Mouse (Mus musculus) lung, embryonic 15.5 days (tissue): ENCODE measurements around the gene Sit1. TPM values are rescaled to one million over a fixed set of nuclear protein-coding genes. Genes with fewer than 3 reads are reported as not detected.

Experiments
- ATAC-seq: fragments of 200-750 bp; cut with Nextera tagmentation; 2 replicates; pipeline ENCODE4 v1.8.0; 2017; ENCODE audit warnings: moderate number of reproducible peaks, borderline replicate concordance; ENCODE audit not compliant: low FRiP score, low TSS enrichment; ENCODE audit errors: extremely low read depth
- H3K27ac ChIP-seq: fragments of 300-500 bp; sonication (generic); 2 replicates; pipeline ENCODE4 v1.5.1; 2015; ENCODE audit warnings: moderate library complexity, mild to moderate bottlenecking, inconsistent platforms
- H3K27me3 ChIP-seq: fragments of 300-500 bp; sonication (generic); 2 replicates; pipeline ENCODE4 v1.6.1; 2015; ENCODE audit warnings: inconsistent platforms
- H3K36me3 ChIP-seq: fragments of 300-500 bp; sonication (generic); 2 replicates; pipeline ENCODE4 v1.6.1; 2015; ENCODE audit warnings: inconsistent platforms
- H3K4me1 ChIP-seq: fragments of 300-500 bp; sonication (generic); 2 replicates; pipeline ENCODE4 v1.6.1; 2015; ENCODE audit warnings: inconsistent platforms
- H3K4me2 ChIP-seq: fragments of 300-500 bp; sonication (generic); 2 replicates; pipeline ENCODE4 v1.6.1; 2015; ENCODE audit warnings: inconsistent platforms, mild to moderate bottlenecking, moderate library complexity
- H3K4me3 ChIP-seq: fragments of 300-500 bp; sonication (generic); 2 replicates; pipeline ENCODE4 v1.5.1; 2015; ENCODE audit warnings: mild to moderate bottlenecking, inconsistent platforms
- H3K9ac ChIP-seq: fragments of 300-500 bp; sonication (generic); 2 replicates; pipeline ENCODE4 v1.6.1; 2015; ENCODE audit warnings: inconsistent platforms
- H3K9me3 ChIP-seq: fragments of 300-500 bp; sonication (generic); 2 replicates; pipeline ENCODE4 v1.6.1; 2016; ENCODE audit warnings: inconsistent platforms
- WGBS: fragments of 180-500 bp; shearing (Covaris S2); methylation state at CpG from one replicate; pipeline ENCODE4 v1.1.7; 2015; 5-methylcytosine and 5-hydroxymethylcytosine counted together
- polyA plus RNA-seq: library from polyadenylated mRNA; unstranded; fragments of >200 nt; fragmentation: Nextera tagmentation; extraction: Ambion mirVana; gene quantifications from 2 replicates; pipeline ENCODE4 v1.2.1, GENCODE M21; 2015

The Sit1 gene
- polyA plus RNA-seq, 1 experiment from 2014 or later: 1.2 TPM

DNA sequence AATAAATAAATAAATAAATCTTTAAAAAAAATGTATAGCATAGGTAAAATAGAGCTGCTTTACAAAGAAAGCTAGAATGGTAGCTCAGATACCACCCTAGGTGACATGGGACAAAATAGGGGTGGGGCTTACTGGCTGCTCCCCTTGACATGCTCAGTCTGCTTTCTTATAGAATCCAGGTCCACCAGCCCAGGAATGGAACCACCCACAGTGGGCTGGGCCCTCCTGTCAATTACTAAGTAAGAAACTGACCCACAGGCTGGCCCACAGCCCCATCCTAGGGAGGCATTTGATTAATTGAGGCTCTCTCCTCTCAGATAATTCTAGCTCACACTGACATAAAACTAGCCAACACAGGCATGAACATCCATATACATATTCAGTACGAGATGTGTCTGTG is 50.7 kb downstream of the Sit1 start:
- ATAC-seq: no peak
- 75% methylated on average over 1 of the region's 1 CpGs for WGBS
- no peaks in the 10 kb centered on the region for H3K36me3 ChIP-seq
- no peak overlapping the region for H3K27ac ChIP-seq
- H3K4me3 ChIP-seq: no peak overlapping the region
- H3K4me2 ChIP-seq: no peak overlapping the region
- H3K9ac ChIP-seq: no peak overlapping the region
- H3K27me3 ChIP-seq: 0 out of 2 replicates have a peak, but pooled peaks cover 7% of the 10 kb centered on the region
- peaks cover 13% of the 10 kb centered on the region for H3K4me1 ChIP-seq
- H3K9me3 ChIP-seq: no peaks in the 10 kb centered on the region

Other genes starting within 250 kb of the Sit1 start
- 0.24 and 0.29 TPM in 2 replicates for gene Atp8b5, start 216.6 kb downstream of the Sit1 start, polyA plus RNA-seq
- 13.0 and 14.0 TPM in 2 replicates for gene Rusc2, start 101.8 kb downstream of the Sit1 start, polyA plus RNA-seq
- 0.14 and 0.25 TPM in 2 replicates for gene Fam166b, start 54.6 kb downstream of the Sit1 start, polyA plus RNA-seq
- 8.3 and 8.5 TPM in 2 replicates for gene Tesk1, start 41.8 kb downstream of the Sit1 start, polyA plus RNA-seq
- 1.8 and 3.1 TPM in 2 replicates for gene Cd72, start 29.1 kb downstream of the Sit1 start, polyA plus RNA-seq
- 67.4 and 70.1 TPM in 2 replicates for gene Ccdc107, start 9.2 kb upstream of the Sit1 start, polyA plus RNA-seq
- gene Arhgef39, start 16.0 kb upstream of the Sit1 start, polyA plus RNA-seq: 48.8 and 54.0 TPM in 2 replicates
- 4.7 and 6.1 TPM in 2 replicates for gene Car9, start 23.2 kb upstream of the Sit1 start, polyA plus RNA-seq
- 198 and 216 TPM in 2 replicates for gene Tpm2, start 40.0 kb upstream of the Sit1 start, polyA plus RNA-seq
- gene Creb3, start 78.6 kb upstream of the Sit1 start, polyA plus RNA-seq: 62.7 and 63.2 TPM in 2 replicates
- 97.9 and 98.2 TPM in 2 replicates for gene Tln1, start 79.0 kb upstream of the Sit1 start, polyA plus RNA-seq
- 23.7 and 32.2 TPM in 2 replicates for gene Rgp1, start 95.0 kb upstream of the Sit1 start, polyA plus RNA-seq
- gene Gba2, start 95.1 kb upstream of the Sit1 start, polyA plus RNA-seq: 19.0 and 21.1 TPM in 2 replicates
- gene Msmp, start 100.8 kb upstream of the Sit1 start, polyA plus RNA-seq: 0.77 and 1.5 TPM in 2 replicates
- gene Npr2, start 148.2 kb upstream of the Sit1 start, polyA plus RNA-seq: 9.6 and 10.6 TPM in 2 replicates
- gene Spag8, start 169.9 kb upstream of the Sit1 start, polyA plus RNA-seq: 3.9 TPM in 2 replicates
- 110 and 114 TPM in 2 replicates for gene Hint2, start 172.7 kb upstream of the Sit1 start, polyA plus RNA-seq
- 4.2 and 4.9 TPM in 2 replicates for gene Tmem8b, start 185.2 kb upstream of the Sit1 start, polyA plus RNA-seq
- gene Fam221b, start 185.4 kb upstream of the Sit1 start, polyA plus RNA-seq: 2.1 and 2.3 TPM in 2 replicates
- not detected in 2 replicates for gene Olfr70, start 217.1 kb upstream of the Sit1 start, polyA plus RNA-seq
- gene Olfr71, start 226.5 kb upstream of the Sit1 start, polyA plus RNA-seq: not detected in 2 replicates
- gene Hrct1, start 243.5 kb upstream of the Sit1 start, polyA plus RNA-seq: 1.1 and 1.3 TPM in 2 replicates
- 0.48 and 0.62 TPM in 2 replicates for gene Spaar, start 246.3 kb upstream of the Sit1 start, polyA plus RNA-seq